Comparison of ENCODE assay signal across 9 mouse cellular contexts in genomic region chr14:54375916-54376315, GRCm38 (mm10). TPM values are rescaled to one million over a fixed set of nuclear protein-coding genes. Genes with fewer than 3 reads are reported as not detected.
DNase-seq lines count a peak whose midpoint lies in the region; ATAC-seq and TF ChIP-seq lines count a peak whose summit lies in the region.
"Had no signal": no experiment of that assay in that cellular context is flagged by ENCODE, and none has a peak within 500 bp of the region (broad histone marks: within the 10 kb centered on the region; RNA-seq: fewer than 3 reads in every experiment).

No protein-coding gene starts in this region.

- WGBS in midbrain, embryonic 11.5 days: 81% methylated on average over 3 of the region's 3 CpGs
- 87% methylated on average over 3 of the region's 3 CpGs for WGBS in midbrain, embryonic 10.5 days
- WGBS in heart, postnatal 0 days: 80% methylated on average over 3 of the region's 3 CpGs

- H3K36me3 ChIP-seq in midbrain, embryonic 11.5 days (ENCODE audit: control insufficient read depth, insufficient read depth, low read length): 0 out of 2 replicates have a peak, but pooled peaks cover 3% of the 10 kb centered on the region
- H3K36me3 ChIP-seq in midbrain, embryonic 10.5 days: peaks cover 9% of the 10 kb centered on the region
- H3K36me3 ChIP-seq in heart, postnatal 0 days (replicated peaks; ENCODE audit: control insufficient read depth, insufficient read depth, low read length): peaks cover 8% of the 10 kb centered on the region

- peak; percentile 49 to 51 for DNase-seq in cerebellum, postnatal 10 days
- DNase-seq in cerebellum, postnatal 4 days (ENCODE audit: low spot score in 2 of 2): no peak
- DNase-seq in midbrain, embryonic 11.5 days (ENCODE audit: low spot score, missing footprints): peak; percentile 83
- no peak for DNase-seq in midbrain, embryonic 10.5 days (ENCODE audit: low spot score)
- DNase-seq in heart, postnatal 0 days (ENCODE audit: low spot score): peak; percentile 26
- peak; percentile 63 for DNase-seq in naive thymus-derived CD4-positive, alpha-beta T cell, adult 2 months (ENCODE audit: low read depth)
- no peak for DNase-seq in urinary bladder, postnatal 25 days (ENCODE audit: low spot score)
- no peak for DNase-seq in left cerebral cortex, adult 8-10 months (ENCODE audit: low spot score in 2 of 2)

- H3K9ac ChIP-seq in midbrain, embryonic 11.5 days (ENCODE audit: low read length): no peak overlapping the region
- H3K9ac ChIP-seq in heart, postnatal 0 days (replicated peaks; ENCODE audit: low read depth, low read length): no peak overlapping the region

- no peaks in the 10 kb centered on the region for H3K9me3 ChIP-seq in midbrain, embryonic 11.5 days (ENCODE audit: control insufficient read depth, low read length)
- H3K9me3 ChIP-seq in midbrain, embryonic 10.5 days (replicated peaks): peaks cover 5% of the 10 kb centered on the region; the same call in 1 of the 2 replicates
- H3K9me3 ChIP-seq in heart, postnatal 0 days (replicated peaks; ENCODE audit: control insufficient read depth, low read length): no peaks in the 10 kb centered on the region
- H3K9me3 ChIP-seq: megakaryocyte, embryonic 14.5 days had no signal

- no peak overlapping the region for H3K4me2 ChIP-seq in midbrain, embryonic 11.5 days
- H3K4me2 ChIP-seq in heart, postnatal 0 days (ENCODE audit: low read depth, low read length): no peak overlapping the region

- no peak for ATAC-seq in midbrain, embryonic 11.5 days (ENCODE audit: low FRiP score)
- ATAC-seq in heart, postnatal 0 days (ENCODE audit: insufficient read depth, low read depth): no peak

- no peak overlapping the region for H3K4me3 ChIP-seq in midbrain, embryonic 11.5 days (ENCODE audit: low read depth, low read length)
- H3K4me3 ChIP-seq in midbrain, embryonic 10.5 days: no peak overlapping the region
- H3K4me3 ChIP-seq in heart, postnatal 0 days (ENCODE audit: low read depth, low read length): no peak overlapping the region
- H3K4me3 ChIP-seq: megakaryocyte, embryonic 14.5 days had no signal

- no peaks in the 10 kb centered on the region for H3K4me1 ChIP-seq in midbrain, embryonic 11.5 days (ENCODE audit: control insufficient read depth, insufficient read depth, low read length)
- H3K4me1 ChIP-seq in midbrain, embryonic 10.5 days: peaks cover 5% of the 10 kb centered on the region; the same call in 1 of the 2 replicates
- no peaks in the 10 kb centered on the region for H3K4me1 ChIP-seq in heart, postnatal 0 days (ENCODE audit: control insufficient read depth, insufficient read depth)

- TF ChIP-seq CTCF in heart, postnatal 0 days (IDR thresholded peaks at IDR 0.05; ENCODE audit: low read depth): peak; percentile 51

- H3K27me3 ChIP-seq in midbrain, embryonic 11.5 days (ENCODE audit: control insufficient read depth, insufficient read depth, low read length): no peaks in the 10 kb centered on the region
- H3K27me3 ChIP-seq in midbrain, embryonic 10.5 days (ENCODE audit: low read depth, poor library complexity, severe bottlenecking): no peaks in the 10 kb centered on the region
- H3K27me3 ChIP-seq in heart, postnatal 0 days (ENCODE audit: control insufficient read depth, insufficient read depth, low read length): no peaks in the 10 kb centered on the region

- H3K27ac ChIP-seq in midbrain, embryonic 11.5 days (ENCODE audit: low read depth, low read length): no peak overlapping the region
- H3K27ac ChIP-seq in midbrain, embryonic 10.5 days (replicated peaks): no peak overlapping the region
- no peak overlapping the region for H3K27ac ChIP-seq in heart, postnatal 0 days (ENCODE audit: low read depth)

- no peak for TF ChIP-seq EP300 in heart, postnatal 0 days (IDR thresholded peaks at IDR 0.05; ENCODE audit: low read depth)

RNA-seq across cellular contexts. Expression of gene Oxa1l, which starts 15.3 kb away (rescaled TPM):
- 44.2 and 45.9 TPM in 2 replicates for polyA plus RNA-seq in midbrain, embryonic 11.5 days (2014; fragmentation: Nextera tagmentation; extraction: Ambion mirVana)
- polyA plus RNA-seq in midbrain, embryonic 10.5 days (2016; fragmentation: Nextera tagmentation; extraction: Ambion mirVana): 48.0 and 54.1 TPM in 2 replicates
- total RNA-seq in heart, postnatal 0 days (2014; rRNA removed; ENCODE audit: low replicate concordance): 136 and 152 TPM in 2 replicates
- 99.3 and 109 TPM in 2 replicates for polyA plus RNA-seq in heart, postnatal 0 days (2015; fragmentation: Nextera tagmentation; extraction: Ambion mirVana)
- total RNA-seq in left cerebral cortex, adult 8-10 months (2022): 10 to 100 TPM; 51.0 to 56.7 (median 55.1) TPM

RNA-seq across cellular contexts. Expression of gene Slc7a7, which starts 41.7 kb away (rescaled TPM):
- 4.3 and 4.7 TPM in 2 replicates for polyA plus RNA-seq in midbrain, embryonic 11.5 days (2014; fragmentation: Nextera tagmentation; extraction: Ambion mirVana)
- polyA plus RNA-seq in midbrain, embryonic 10.5 days (2016; fragmentation: Nextera tagmentation; extraction: Ambion mirVana): 4.5 and 5.9 TPM in 2 replicates
- total RNA-seq in heart, postnatal 0 days (2014; rRNA removed; ENCODE audit: low replicate concordance): 11.3 and 16.6 TPM in 2 replicates
- polyA plus RNA-seq in heart, postnatal 0 days (2015; fragmentation: Nextera tagmentation; extraction: Ambion mirVana): 6.7 and 8.9 TPM in 2 replicates
- 1 to 10 TPM; 1.1 to 7.5 (median 3.4) TPM for total RNA-seq in left cerebral cortex, adult 8-10 months (2022)

RNA-seq across cellular contexts. Expression of gene Mrpl52, which starts 50.8 kb away (rescaled TPM):
- 238 and 253 TPM in 2 replicates for polyA plus RNA-seq in midbrain, embryonic 11.5 days (2014; fragmentation: Nextera tagmentation; extraction: Ambion mirVana)
- polyA plus RNA-seq in midbrain, embryonic 10.5 days (2016; fragmentation: Nextera tagmentation; extraction: Ambion mirVana): 205 and 211 TPM in 2 replicates
- total RNA-seq in heart, postnatal 0 days (2014; rRNA removed; ENCODE audit: low replicate concordance): 132 and 145 TPM in 2 replicates
- polyA plus RNA-seq in heart, postnatal 0 days (2015; fragmentation: Nextera tagmentation; extraction: Ambion mirVana): 335 and 371 TPM in 2 replicates
- total RNA-seq in left cerebral cortex, adult 8-10 months (2022): 100 to 1,000 TPM in 2 of 4 experiments, 10 to 100 TPM in 2; 71.6 to 109 (median 87.4) TPM

RNA-seq across cellular contexts. Expression of gene Mmp14, which starts 55.5 kb away (rescaled TPM):
- 57.4 and 57.5 TPM in 2 replicates for polyA plus RNA-seq in midbrain, embryonic 11.5 days (2014; fragmentation: Nextera tagmentation; extraction: Ambion mirVana)
- 56.0 and 70.5 TPM in 2 replicates for polyA plus RNA-seq in midbrain, embryonic 10.5 days (2016; fragmentation: Nextera tagmentation; extraction: Ambion mirVana)
- 59.9 and 73.2 TPM in 2 replicates for total RNA-seq in heart, postnatal 0 days (2014; rRNA removed; ENCODE audit: low replicate concordance)
- polyA plus RNA-seq in heart, postnatal 0 days (2015; fragmentation: Nextera tagmentation; extraction: Ambion mirVana): 59.7 and 60.9 TPM in 2 replicates
- 10 to 100 TPM in 3 of 4 experiments, 1 to 10 TPM in 1; 8.7 to 14.8 (median 11.9) TPM for total RNA-seq in left cerebral cortex, adult 8-10 months (2022)

Comparison
In these comparisons a context has a peak if more than half of its experiments do, and no peak if none do; other contexts are left out.
1. DNase-seq: peak in cerebellum, postnatal 10 days (2 of 2), midbrain, embryonic 11.5 days (single experiment), heart, postnatal 0 days (single experiment) and naive thymus-derived CD4-positive, alpha-beta T cell, adult 2 months (single experiment); none in cerebellum, postnatal 4 days (0 of 2), midbrain, embryonic 10.5 days (single experiment), urinary bladder, postnatal 25 days (single experiment) and left cerebral cortex, adult 8-10 months (0 of 2).